Mouse (Mus musculus) telencephalon, adult 2 months (tissue): ENCODE results near the gene Ints4.
"Not testable (repeated sequence)": the region's sequence is repeated elsewhere in the genome, so short reads cannot be mapped to it uniquely, and the experiment has no call there.

Experiments
- DNase-seq: peaks from one replicate; pipeline ENCODE4 v3.0.0-alpha.2; 2011; ENCODE audit warnings: low read depth, low spot score

Ints4 gene

DNA sequence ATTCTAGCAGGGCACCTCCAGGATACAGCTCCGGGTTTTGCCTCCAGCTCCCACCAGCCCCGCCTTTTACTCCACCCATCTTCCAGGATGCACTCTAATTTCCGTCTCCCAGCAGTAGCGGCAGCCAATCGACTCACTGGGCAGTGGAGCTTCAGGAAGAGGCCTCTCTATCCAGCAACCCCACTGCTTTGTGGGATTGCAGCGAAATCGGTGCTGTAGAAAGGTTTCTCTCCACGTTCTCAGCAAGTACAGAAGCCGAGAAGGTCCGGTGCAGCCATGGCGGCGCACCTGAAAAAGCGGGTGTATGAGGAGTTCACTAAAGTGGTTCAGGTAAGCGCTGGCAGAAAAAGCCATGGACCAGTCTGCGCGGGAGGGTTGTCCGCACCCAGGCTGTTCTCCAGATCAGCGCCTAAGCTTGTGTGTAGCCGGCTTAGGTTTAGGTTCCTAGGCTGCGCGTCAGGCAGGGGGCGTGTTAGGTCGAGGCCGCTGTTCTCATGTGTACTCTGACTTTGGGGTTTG, at the start of gene Ints4:
Gene Ints4 (plus strand): TSS at position 136 of the 519 bp plus-strand sequence.
- peak; percentile 99 for DNase-seq

DNA sequence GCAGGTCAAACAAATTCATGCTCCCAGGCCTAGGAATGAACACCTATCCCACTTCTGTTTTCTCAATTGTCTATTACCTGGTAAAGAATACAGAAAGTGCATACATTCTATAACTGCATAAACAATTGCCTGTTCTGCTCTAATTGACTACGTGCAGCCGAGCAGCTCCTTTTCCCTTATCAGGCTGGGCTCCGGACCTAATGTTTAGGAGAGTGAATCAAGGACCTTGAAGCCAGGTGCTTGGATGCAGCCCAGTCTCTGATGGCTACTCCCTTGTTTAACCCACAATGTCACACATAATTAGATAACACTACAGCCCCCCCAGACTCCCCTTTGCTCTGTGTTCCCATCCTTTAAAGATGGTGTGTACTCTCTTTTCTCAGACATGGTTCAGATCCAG, 47.2 kb upstream of the Ints4 start:
- not testable (repeated sequence) for DNase-seq

GRCm38 (mm10) chr7:97434517-97434916, 46.2 kb upstream of the Ints4 start:
- DNase-seq, result no peak

DNA sequence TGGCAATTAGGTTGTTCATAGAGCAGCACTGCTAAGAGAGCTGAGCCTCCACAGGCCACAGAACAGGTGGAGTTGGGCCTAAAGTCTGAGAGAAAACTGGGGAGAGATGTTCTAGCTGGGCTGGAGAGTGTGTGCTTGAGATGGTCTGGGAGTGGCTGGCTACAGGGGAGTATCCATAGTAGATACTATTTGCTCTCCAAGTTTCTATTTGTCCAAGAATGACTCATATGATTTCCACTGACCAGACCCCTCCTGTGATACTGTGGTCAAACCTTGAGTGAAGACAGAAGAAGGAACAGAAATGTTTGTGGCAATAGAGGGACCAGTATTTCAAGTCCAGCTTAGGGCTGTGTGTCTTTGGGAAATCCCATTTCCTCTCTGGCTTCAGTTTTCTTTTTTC, 41.8 kb upstream of the Ints4 start:
- no peak for DNase-seq

GRCm38 (mm10) chr7:97446171-97446925, 34.4 kb upstream of the Ints4 start:
- peak; percentile 92 for DNase-seq

GRCm38 (mm10) chr7:97447050-97447531, 33.7 kb upstream of the Ints4 start:
- peak; percentile 46 for DNase-seq

DNA sequence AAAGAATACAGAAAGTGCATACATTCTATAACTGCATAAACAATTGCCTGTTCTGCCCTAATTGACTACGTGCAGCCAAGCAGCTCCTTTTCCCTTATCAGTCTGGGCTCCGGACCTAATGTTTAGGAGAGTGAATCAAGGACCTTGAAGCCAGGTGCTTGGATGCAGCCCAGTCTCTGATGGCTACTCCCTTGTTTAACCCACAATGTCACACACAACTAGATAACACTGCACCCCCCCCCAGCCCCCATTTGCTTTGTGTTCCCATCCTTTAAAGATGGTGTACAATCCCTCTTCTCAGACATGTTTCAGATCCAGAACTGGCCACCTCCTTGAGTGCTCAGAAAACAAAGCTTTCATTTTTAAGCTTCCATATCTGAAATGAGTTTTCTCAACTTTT, 29.7 kb upstream of the Ints4 start, which contains the start of gene Kctd14:
Gene Kctd14 (plus strand): TSS at position 301 of the 400 bp plus-strand sequence.
- DNase-seq, result not testable (repeated sequence)

GRCm38 (mm10) chr7:97452196-97452595, 28.6 kb upstream of the Ints4 start:
- no peak for DNase-seq

DNA sequence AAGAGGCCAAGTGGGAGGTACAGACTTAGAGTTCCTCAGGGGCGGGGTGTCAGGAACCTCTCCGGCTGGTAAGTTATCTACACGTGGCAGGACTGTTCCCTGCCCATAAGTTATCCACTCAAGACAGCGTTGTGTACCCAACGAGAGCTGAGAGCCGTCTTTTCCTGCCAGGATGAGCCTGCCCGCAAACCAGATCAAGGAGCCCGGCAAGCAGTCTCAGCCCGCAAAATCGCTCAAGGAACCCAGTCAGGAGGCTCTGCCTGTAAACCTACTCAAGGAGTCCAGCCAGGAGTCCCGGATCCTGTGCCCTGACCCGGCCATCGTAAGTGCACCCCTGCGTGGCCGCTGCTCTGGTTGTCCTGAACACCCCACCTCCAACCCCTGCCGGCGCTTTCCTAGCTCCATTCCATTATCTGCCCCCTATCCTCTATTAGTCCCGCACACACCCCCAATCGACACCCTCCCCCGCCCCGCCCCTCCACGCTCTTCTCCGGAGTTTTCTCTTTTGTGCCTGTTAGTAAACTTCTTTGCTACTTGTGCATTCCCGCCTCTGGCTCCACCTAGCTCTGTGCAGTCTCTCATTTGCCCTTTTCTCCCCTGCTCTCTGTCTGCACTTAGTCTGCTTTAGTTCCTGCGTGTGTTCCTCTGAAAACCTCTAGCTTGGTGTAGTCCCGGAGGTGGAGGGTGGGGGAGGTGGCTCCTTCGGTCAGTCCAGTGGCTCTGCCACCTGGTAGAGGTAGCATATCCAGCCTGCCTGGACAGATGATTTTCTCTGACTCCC, 27.4 kb upstream of the Ints4 start:
- no peak for DNase-seq

DNA sequence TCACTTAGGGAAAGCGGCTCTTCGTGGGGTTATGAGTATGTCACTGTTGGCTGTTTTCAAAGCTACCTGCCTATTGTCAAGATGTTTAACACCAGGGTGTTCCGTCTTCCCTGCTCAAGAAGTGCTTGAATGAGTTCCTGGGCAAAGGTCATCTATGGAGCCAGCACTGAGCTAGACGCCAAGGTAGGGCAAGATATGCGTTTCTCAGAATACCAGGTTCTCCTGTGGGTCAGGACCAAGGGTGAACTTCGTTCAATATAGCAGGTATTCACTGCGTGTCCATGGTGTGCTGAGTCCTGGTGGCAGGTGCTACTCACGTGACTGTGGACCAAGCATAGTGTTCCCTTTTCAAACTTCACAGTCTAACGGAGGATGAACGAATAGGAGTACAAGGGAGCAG, 26.0 kb upstream of the Ints4 start:
- DNase-seq, result no peak

DNA sequence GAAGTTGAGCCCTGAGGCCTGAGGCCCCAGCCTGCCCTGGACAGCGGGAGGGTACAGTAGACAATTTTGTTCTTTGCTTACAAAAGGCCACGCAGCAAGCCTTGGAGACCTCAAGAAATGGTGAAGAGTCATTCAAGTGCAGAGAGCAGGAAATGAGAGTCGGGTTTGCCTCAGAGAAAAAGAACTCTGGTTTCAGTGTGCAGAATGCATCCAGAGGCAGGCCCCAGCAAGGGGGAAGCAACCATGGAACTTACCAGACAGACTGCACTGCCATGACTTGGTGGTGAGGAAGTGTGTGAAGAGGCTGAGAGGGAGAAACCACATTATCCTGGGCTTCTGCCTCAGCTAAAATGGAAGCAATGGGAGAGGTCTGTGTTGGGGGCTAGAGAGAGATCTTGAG, 25.2 kb upstream of the Ints4 start:
- no peak for DNase-seq

DNA sequence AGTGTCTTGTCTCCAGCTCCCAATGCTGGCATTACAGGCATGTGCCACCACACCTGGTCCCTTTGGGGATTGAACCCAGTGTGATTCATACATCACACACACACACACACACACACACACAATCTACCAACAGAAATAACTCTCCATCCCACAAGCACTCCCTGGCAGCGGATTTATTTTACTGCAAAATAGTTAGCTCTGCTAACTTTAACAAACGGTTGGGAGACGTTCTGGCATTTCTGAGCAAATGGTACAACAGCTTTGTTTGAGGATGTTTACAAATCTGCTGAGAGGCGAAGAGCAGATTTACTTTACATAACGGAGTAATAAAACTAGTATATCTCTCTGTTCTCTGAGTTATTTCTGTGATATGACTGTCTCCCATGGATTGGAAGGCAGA, 7.8 kb upstream of the Ints4 start:
- peak; percentile 79 for DNase-seq

DNA sequence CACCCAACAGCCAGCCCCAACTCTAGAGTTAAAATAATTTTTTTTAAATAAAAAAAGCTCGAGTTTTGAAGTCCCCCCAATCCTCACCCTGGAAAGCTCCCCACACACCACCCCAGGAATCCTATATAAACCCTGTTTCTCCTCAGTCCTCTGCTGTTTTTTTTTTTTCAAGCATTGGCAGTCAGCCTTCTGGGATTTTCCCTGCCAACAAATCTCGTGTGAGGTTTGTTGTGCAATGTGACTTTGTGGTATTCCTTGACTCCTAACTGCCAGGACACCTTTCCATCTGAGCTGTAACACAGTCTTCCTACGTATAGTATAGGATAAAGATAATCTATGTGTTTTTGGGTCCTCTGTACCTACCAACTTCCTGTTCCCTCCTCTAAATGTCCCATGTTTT, 1.4 kb upstream of the Ints4 start:
- DNase-seq, result no peak

DNA sequence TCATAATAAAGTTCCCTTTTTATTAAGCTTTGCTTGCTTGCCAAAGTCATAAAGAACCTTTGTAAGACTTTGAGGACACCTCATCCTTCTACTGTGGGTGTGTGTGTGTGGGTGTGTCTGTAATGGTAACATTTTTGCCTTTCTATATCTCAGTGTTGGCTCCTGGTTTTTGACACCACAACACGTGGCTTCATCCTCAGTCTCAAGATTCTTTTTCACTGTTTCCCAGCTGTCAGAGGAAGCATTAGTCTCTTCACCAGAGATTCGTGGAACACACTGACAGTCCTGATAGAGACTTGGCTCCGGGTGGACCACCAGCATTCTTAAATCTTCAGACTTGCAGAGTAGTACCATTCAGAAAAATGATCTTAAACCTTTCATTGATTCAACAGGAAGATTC, 466 bp upstream of the Ints4 start:
- no peak for DNase-seq

- DNase-seq, result no peak
These were observed 2.6 kb downstream of the Ints4 start for GRCm38 (mm10) chr7:97483378-97483777.

DNA sequence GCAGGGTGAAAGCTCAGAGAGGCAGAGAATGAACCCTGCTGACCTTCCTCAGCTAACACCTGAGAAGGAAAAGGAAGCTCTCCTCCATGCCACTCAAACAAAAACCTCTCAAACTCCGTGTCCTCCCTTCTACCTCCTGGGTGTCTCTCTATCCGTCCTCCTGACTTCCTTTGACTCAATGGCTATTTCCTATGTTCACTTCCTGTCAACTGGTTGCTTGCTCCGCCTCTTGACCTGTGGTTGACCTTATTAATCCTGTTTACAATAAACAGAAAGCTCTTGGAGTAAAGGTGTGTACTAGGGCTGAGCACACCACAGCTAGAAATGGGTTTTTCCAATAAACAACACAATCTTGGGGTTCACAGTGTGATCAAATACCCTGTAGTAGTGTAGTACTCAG, 10.4 kb downstream of the Ints4 start:
- no peak for DNase-seq

- peak; percentile 18 for DNase-seq
These were observed 11.7 kb downstream of the Ints4 start for GRCm38 (mm10) chr7:97492420-97492819.

- no peak for DNase-seq
These were observed 14.3 kb downstream of the Ints4 start for GRCm38 (mm10) chr7:97495052-97495451.

DNA sequence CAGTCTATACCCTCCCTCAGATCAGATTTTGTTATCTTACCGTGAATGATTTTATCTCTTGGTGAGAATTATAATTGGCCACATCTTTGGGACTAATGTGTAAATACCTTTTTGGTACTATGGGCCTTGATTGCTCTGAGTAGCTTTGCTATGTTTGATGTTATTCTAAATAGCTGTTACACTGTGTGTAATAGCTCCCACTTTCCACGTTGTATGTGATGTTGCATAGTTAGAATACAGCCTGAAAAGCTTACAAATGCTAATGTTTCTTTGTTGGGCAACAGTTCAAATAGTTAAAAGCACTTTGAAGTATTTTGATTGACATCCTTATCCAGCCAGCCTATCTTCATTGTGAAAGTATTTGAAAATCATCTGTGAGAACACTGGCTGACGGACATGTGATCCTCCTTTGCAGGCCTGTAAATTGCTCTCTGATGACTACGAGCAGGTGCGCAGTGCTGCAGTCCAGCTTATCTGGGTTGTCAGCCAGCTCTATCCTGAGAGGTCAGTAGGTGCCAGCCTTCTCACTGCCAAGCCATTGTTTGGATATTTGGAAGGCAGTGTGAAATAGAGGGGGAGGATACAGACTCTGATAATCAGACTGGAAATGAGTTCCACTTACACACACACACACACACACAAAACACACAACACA, 19.9 kb downstream of the Ints4 start:
- DNase-seq, result no peak

DNA sequence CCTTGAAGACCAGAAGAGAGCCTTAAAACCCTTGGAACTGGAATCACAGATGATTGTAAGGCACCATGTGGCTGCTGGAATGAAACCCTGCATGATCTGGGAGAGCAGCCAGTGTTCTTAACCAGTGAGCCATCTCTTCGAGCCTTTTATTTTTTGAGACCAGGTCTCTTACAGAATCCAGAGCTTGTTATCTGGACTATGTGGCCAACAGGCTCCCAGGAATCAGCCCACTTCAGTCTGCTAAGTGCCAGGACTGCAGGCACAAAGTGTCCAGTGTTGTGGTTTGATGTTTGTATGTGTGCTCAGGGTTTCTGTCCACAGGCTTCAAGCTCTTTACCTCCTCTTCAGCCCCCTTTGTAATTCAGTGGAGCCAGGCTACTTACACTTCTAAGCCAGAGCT, 34.0 kb downstream of the Ints4 start:
- no peak for DNase-seq

- DNase-seq, result no peak
These were observed 39.2 kb downstream of the Ints4 start for GRCm38 (mm10) chr7:97519935-97520334.

DNA sequence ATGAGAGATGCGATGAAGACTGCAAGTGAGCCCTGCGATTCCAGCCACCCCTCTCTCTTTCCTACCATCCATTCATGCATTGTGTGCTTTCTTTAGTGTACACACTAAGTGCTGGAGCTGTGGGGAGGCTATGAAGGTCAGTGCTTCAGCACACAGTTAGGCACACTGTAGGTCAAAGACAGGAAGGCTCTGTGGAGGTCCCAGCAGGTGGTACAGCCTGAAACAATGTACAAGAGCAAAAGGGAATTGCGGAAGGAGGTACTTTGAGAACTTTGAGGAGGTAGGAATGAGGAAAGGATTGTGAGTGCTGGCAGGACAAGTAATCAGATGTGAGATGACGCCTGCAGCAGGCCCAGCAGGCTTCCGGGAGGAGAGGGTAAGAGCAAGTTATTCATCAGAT, 54.8 kb downstream of the Ints4 start:
- no peak for DNase-seq
